Comparison of ENCODE assay signal across 9 mouse cellular contexts in genomic region chr19:32726451-32727325, GRCm38 (mm10). TPM values are rescaled to one million over a fixed set of nuclear protein-coding genes. Genes with fewer than 3 reads are reported as not detected.
DNase-seq lines count a peak whose midpoint lies in the region; ATAC-seq and TF ChIP-seq lines count a peak whose summit lies in the region.
"Had no signal": no experiment of that assay in that cellular context is flagged by ENCODE, and none has a peak within 500 bp of the region (broad histone marks: within the 10 kb centered on the region; RNA-seq: fewer than 3 reads in every experiment).

No protein-coding gene starts in this region.

- no peaks in the 10 kb centered on the region for H3K4me1 ChIP-seq in intestine, embryonic 15.5 days (replicated peaks)
- no peaks in the 10 kb centered on the region for H3K4me1 ChIP-seq in intestine, embryonic 16.5 days (ENCODE audit: control insufficient read depth, insufficient read depth, low read length)
- no peaks in the 10 kb centered on the region for H3K4me1 ChIP-seq in hindbrain, postnatal 0 days (ENCODE audit: insufficient read depth, low read length)

- no peaks in the 10 kb centered on the region for H3K36me3 ChIP-seq in intestine, embryonic 15.5 days
- H3K36me3 ChIP-seq in intestine, embryonic 16.5 days (ENCODE audit: control insufficient read depth, insufficient read depth, low read length) = no peaks in the 10 kb centered on the region
- H3K36me3 ChIP-seq in hindbrain, postnatal 0 days (ENCODE audit: insufficient read depth, low read length) = no peaks in the 10 kb centered on the region
- H3K36me3 ChIP-seq: limb, embryonic 15.5 days had no signal

- TF ChIP-seq CTCF in brain, embryonic 14.5 days (IDR thresholded peaks at IDR 0.05; ENCODE audit: borderline replicate concordance, extremely low read depth, insufficient read depth, insufficient read length) = no peak
- no peak for TF ChIP-seq CTCF in hindbrain, postnatal 0 days (IDR thresholded peaks at IDR 0.05; ENCODE audit: low read depth)

- peak; percentile 65 for DNase-seq in brain, embryonic 14.5 days (ENCODE audit: low read depth)
- DNase-seq in hindbrain, postnatal 0 days (ENCODE audit: low spot score) = peak; percentile 30
- peak; percentile 84 for DNase-seq in retina, postnatal 1 day
- no peak for DNase-seq in layer of hippocampus, adult 18-20 months (ENCODE audit: low spot score in 2 of 2)
- DNase-seq in adrenal gland, postnatal 10 days = no peak
- DNase-seq in gastrocnemius, postnatal 36 days = no peak

- peaks cover 4% of the 10 kb centered on the region; the same call in 1 of the 2 replicates for H3K27me3 ChIP-seq in intestine, embryonic 15.5 days (replicated peaks)
- no peaks in the 10 kb centered on the region for H3K27me3 ChIP-seq in intestine, embryonic 16.5 days (replicated peaks; ENCODE audit: control insufficient read depth, insufficient read depth, low read length)
- H3K27me3 ChIP-seq in hindbrain, postnatal 0 days (ENCODE audit: insufficient read depth, low read length) = no peaks in the 10 kb centered on the region

- H3K27ac ChIP-seq in intestine, embryonic 15.5 days = no peak overlapping the region
- H3K27ac ChIP-seq in intestine, embryonic 16.5 days (ENCODE audit: low read length) = no peak overlapping the region
- no peak overlapping the region for H3K27ac ChIP-seq in hindbrain, postnatal 0 days
- H3K27ac ChIP-seq: limb, embryonic 15.5 days had no signal

- H3K4me3 ChIP-seq in intestine, embryonic 15.5 days (replicated peaks) = no peak overlapping the region
- H3K4me3 ChIP-seq in intestine, embryonic 16.5 days (ENCODE audit: low read length) = no peak overlapping the region
- peak overlapping the region; percentile 10; the same call in 1 of the 2 replicates for H3K4me3 ChIP-seq in hindbrain, postnatal 0 days (ENCODE audit: low read length)
- H3K4me3 ChIP-seq: limb, embryonic 15.5 days had no signal

- H3K4me2 ChIP-seq in intestine, embryonic 15.5 days (replicated peaks) = peak overlapping the region; percentile 17; the same call in 1 of the 2 replicates
- H3K4me2 ChIP-seq in intestine, embryonic 16.5 days (ENCODE audit: low read depth, low read length) = no peak overlapping the region
- H3K4me2 ChIP-seq in hindbrain, postnatal 0 days (ENCODE audit: low read depth, low read length) = peak overlapping the region; percentile 49
- H3K4me2 ChIP-seq: limb, embryonic 15.5 days had no signal

- no peaks in the 10 kb centered on the region for H3K9me3 ChIP-seq in intestine, embryonic 15.5 days
- H3K9me3 ChIP-seq in intestine, embryonic 16.5 days (ENCODE audit: control insufficient read depth, low read length) = no peaks in the 10 kb centered on the region
- no peaks in the 10 kb centered on the region for H3K9me3 ChIP-seq in hindbrain, postnatal 0 days (ENCODE audit: low read length)
- H3K9me3 ChIP-seq: limb, embryonic 15.5 days had no signal

- no peak for ATAC-seq in intestine, embryonic 15.5 days
- ATAC-seq in intestine, embryonic 16.5 days = no peak
- ATAC-seq in hindbrain, postnatal 0 days = peak; percentile 75

- H3K9ac ChIP-seq in intestine, embryonic 15.5 days = no peak overlapping the region
- H3K9ac ChIP-seq in intestine, embryonic 16.5 days (ENCODE audit: low read depth, low read length) = no peak overlapping the region
- H3K9ac ChIP-seq in hindbrain, postnatal 0 days (replicated peaks; ENCODE audit: low read length) = no peak overlapping the region
- H3K9ac ChIP-seq: limb, embryonic 15.5 days had no signal

- intact Hi-C loops in gastrocnemius, postnatal 36 days (cut with DNase I) = no loop called here

- no peak for TF ChIP-seq POLR2A in brain, embryonic 14.5 days (IDR thresholded peaks at IDR 0.05; ENCODE audit: borderline replicate concordance, extremely low read depth, insufficient read depth, insufficient read length, poor library complexity, severe bottlenecking)

- WGBS in intestine, embryonic 15.5 days = 17% methylated on average over 22 of the region's 22 CpGs
- WGBS in intestine, embryonic 16.5 days = 15% methylated on average over 22 of the region's 22 CpGs
- WGBS in hindbrain, postnatal 0 days = 4% methylated on average over 22 of the region's 22 CpGs

RNA-seq across cellular contexts. Expression of gene Atad1, which starts 12.9 kb away (rescaled TPM):
- polyA plus RNA-seq in intestine, embryonic 15.5 days (2015; fragmentation: Nextera tagmentation; extraction: Ambion mirVana) = 72.6 and 76.1 TPM in 2 replicates
- polyA plus RNA-seq in intestine, embryonic 16.5 days (2015; fragmentation: Nextera tagmentation; extraction: Ambion mirVana) = 73.1 and 77.4 TPM in 2 replicates
- 65.5 and 74.5 TPM in 2 replicates for polyA plus RNA-seq in brain, embryonic 14.5 days (2012; rRNA removed)
- total RNA-seq in hindbrain, postnatal 0 days (2014; rRNA removed) = 113 and 117 TPM in 2 replicates
- polyA plus RNA-seq in hindbrain, postnatal 0 days (2015; fragmentation: Nextera tagmentation; extraction: Ambion mirVana) = 116 and 118 TPM in 2 replicates
- 100 to 1,000 TPM in 1 of 2 experiments, 10 to 100 TPM in 1; 86.5 to 103 TPM for total RNA-seq in layer of hippocampus, adult 18-20 months (2021)
- total RNA-seq in adrenal gland, postnatal 10 days (2021) = 10 to 100 TPM; 60.0 to 65.8 TPM
- 10 to 100 TPM; 50.7 to 53.3 TPM for total RNA-seq in gastrocnemius, postnatal 36 days (2021)

RNA-seq across cellular contexts. Expression of gene Pten, which starts 30.6 kb away (rescaled TPM):
- 10.1 TPM in 2 replicates for polyA plus RNA-seq in intestine, embryonic 15.5 days (2015; fragmentation: Nextera tagmentation; extraction: Ambion mirVana)
- 7.1 and 7.6 TPM in 2 replicates for polyA plus RNA-seq in intestine, embryonic 16.5 days (2015; fragmentation: Nextera tagmentation; extraction: Ambion mirVana)
- 24.7 and 40.3 TPM in 2 replicates for polyA plus RNA-seq in brain, embryonic 14.5 days (2012; rRNA removed)
- 95.9 and 111 TPM in 2 replicates for total RNA-seq in hindbrain, postnatal 0 days (2014; rRNA removed)
- polyA plus RNA-seq in hindbrain, postnatal 0 days (2015; fragmentation: Nextera tagmentation; extraction: Ambion mirVana) = 13.3 and 14.7 TPM in 2 replicates
- total RNA-seq in layer of hippocampus, adult 18-20 months (2021) = 100 to 1,000 TPM; 110 to 112 TPM
- 10 to 100 TPM; 64.8 to 65.9 TPM for total RNA-seq in adrenal gland, postnatal 10 days (2021)
- 10 to 100 TPM; 31.3 to 32.0 TPM for total RNA-seq in gastrocnemius, postnatal 36 days (2021)

Comparison
In these comparisons a context has a peak if more than half of its experiments do, and no peak if none do; other contexts are left out.
1. DNase-seq: peak in brain, embryonic 14.5 days (single experiment), hindbrain, postnatal 0 days (single experiment) and retina, postnatal 1 day (single experiment); none in layer of hippocampus, adult 18-20 months (0 of 2), adrenal gland, postnatal 10 days (single experiment) and gastrocnemius, postnatal 36 days (0 of 2).